In genomic region chr6:127920652-127921051, GRCm38 (mm10) we compare ENCODE assay signal across 8 mouse cellular contexts. TPM values are rescaled to one million over a fixed set of nuclear protein-coding genes. Genes with fewer than 3 reads are reported as not detected.
A peak's percentile ranks its signal among the peaks of the same experiment; 100 is the strongest.
DNase-seq lines count a peak whose midpoint lies in the region; ATAC-seq lines count a peak whose summit lies in the region.

No protein-coding gene starts in this region.

- no peaks in the 10 kb centered on the region for H3K4me1 ChIP-seq in forebrain, embryonic 12.5 days
- peaks cover 3% of the 10 kb centered on the region; the same call in 1 of the 2 replicates for H3K4me1 ChIP-seq in lung, embryonic 16.5 days (replicated peaks; ENCODE audit: control insufficient read depth, insufficient read depth, low read length)

- intact Hi-C loops in heart, postnatal 36 days (cut with DNase I), result loop anchor here (2.0 to 5.0 kb wide), 2 partner anchors 302 to 378 kb away; no protein-coding TSS in a partner anchor

- H3K4me2 ChIP-seq in forebrain, embryonic 12.5 days, result no peak overlapping the region
- H3K4me2 ChIP-seq in lung, embryonic 16.5 days (ENCODE audit: low read depth, low read length), result no peak overlapping the region

- no peak overlapping the region for H3K27ac ChIP-seq in forebrain, embryonic 12.5 days
- H3K27ac ChIP-seq in lung, embryonic 16.5 days (ENCODE audit: low read length), result no peak overlapping the region

- DNase-seq in NIH3T3 (ENCODE audit: low read depth), result peak; percentile 95
- DNase-seq in c-Kit-positive CD71-positive TER-119-negative erythroid progenitor cells, embryonic 14.5 days (ENCODE audit: low read depth), result peak; percentile 17
- peak; percentile 82 to 84 for DNase-seq in heart, postnatal 36 days
- peak; percentile 70 to 88 for DNase-seq in layer of hippocampus, adult 18-20 months (ENCODE audit: low spot score in 2 of 2)
- peak; percentile 88 to 90 for DNase-seq in right cerebral cortex, adult 2 months (ENCODE audit: low spot score in 2 of 2)
- DNase-seq in yolk sac, embryonic 10.5 days (ENCODE audit: low spot score), result peak; percentile 14

- 11% methylated on average over 8 of the region's 8 CpGs for WGBS in forebrain, embryonic 12.5 days
- WGBS in lung, embryonic 16.5 days, result 9% methylated on average over 8 of the region's 8 CpGs

- H3K36me3 ChIP-seq in forebrain, embryonic 12.5 days (replicated peaks), result peaks cover 7% of the 10 kb centered on the region; the same call in 1 of the 2 replicates
- peaks cover 3% of the 10 kb centered on the region; the same call in 1 of the 2 replicates for H3K36me3 ChIP-seq in lung, embryonic 16.5 days (ENCODE audit: control insufficient read depth, insufficient read depth, low read length)

- H3K27me3 ChIP-seq in forebrain, embryonic 12.5 days, result 0 out of 2 replicates have a peak, but pooled peaks cover 3% of the 10 kb centered on the region
- no peaks in the 10 kb centered on the region for H3K27me3 ChIP-seq in lung, embryonic 16.5 days (ENCODE audit: control insufficient read depth, insufficient read depth, low read depth, low read length)

- H3K9me3 ChIP-seq in forebrain, embryonic 12.5 days, result peaks cover 5% of the 10 kb centered on the region; the same call in 1 of the 2 replicates
- 0 out of 2 replicates have a peak, but pooled peaks cover 2% of the 10 kb centered on the region for H3K9me3 ChIP-seq in lung, embryonic 16.5 days (ENCODE audit: control insufficient read depth, low read length)

- peak; percentile 58; the same call in 1 of the 2 replicates for ATAC-seq in forebrain, embryonic 12.5 days (ENCODE audit: low FRiP score)
- ATAC-seq in lung, embryonic 16.5 days (ENCODE audit: low read depth), result peak; percentile 76

- no peak overlapping the region for H3K9ac ChIP-seq in forebrain, embryonic 12.5 days
- H3K9ac ChIP-seq in lung, embryonic 16.5 days (ENCODE audit: low read length), result no peak overlapping the region

- H3K4me3 ChIP-seq in forebrain, embryonic 12.5 days (replicated peaks), result no peak overlapping the region
- no peak overlapping the region for H3K4me3 ChIP-seq in lung, embryonic 16.5 days (ENCODE audit: low read length)

RNA-seq across cellular contexts. Expression of gene Tspan11, which starts 33.3 kb away (rescaled TPM):
- polyA plus RNA-seq in forebrain, embryonic 12.5 days (2016; fragmentation: Nextera tagmentation; extraction: Ambion mirVana), result 11.9 and 13.0 TPM in 2 replicates
- 1 to 10 TPM; 1.1 to 1.6 TPM for total RNA-seq in heart, postnatal 36 days (2021)
- total RNA-seq in layer of hippocampus, adult 18-20 months (2021), result 1 to 10 TPM; 1.3 to 1.5 TPM
- 22.0 and 23.8 TPM in 2 replicates for polyA plus RNA-seq in lung, embryonic 16.5 days (2015; fragmentation: Nextera tagmentation; extraction: Ambion mirVana)

Comparison
In these comparisons a context has a peak if more than half of its experiments do, and no peak if none do; other contexts are left out.
1. DNase-seq: peak in every context shown above with its lines; median percentile 95 in NIH3T3; 89 in right cerebral cortex, adult 2 months; 83 in heart, postnatal 36 days; 79 in layer of hippocampus, adult 18-20 months; 17 in c-Kit-positive CD71-positive TER-119-negative erythroid progenitor cells, embryonic 14.5 days; 14 in yolk sac, embryonic 10.5 days.